Mouse (Mus musculus) lung, postnatal 36 days (tissue): ENCODE results near the gene Cds1.

Experiments
- DNase-seq: peaks from one replicate; pipeline ENCODE4 v3.0.0; 2022; ENCODE audit warnings: mixed read lengths

The Cds1 gene

DNA sequence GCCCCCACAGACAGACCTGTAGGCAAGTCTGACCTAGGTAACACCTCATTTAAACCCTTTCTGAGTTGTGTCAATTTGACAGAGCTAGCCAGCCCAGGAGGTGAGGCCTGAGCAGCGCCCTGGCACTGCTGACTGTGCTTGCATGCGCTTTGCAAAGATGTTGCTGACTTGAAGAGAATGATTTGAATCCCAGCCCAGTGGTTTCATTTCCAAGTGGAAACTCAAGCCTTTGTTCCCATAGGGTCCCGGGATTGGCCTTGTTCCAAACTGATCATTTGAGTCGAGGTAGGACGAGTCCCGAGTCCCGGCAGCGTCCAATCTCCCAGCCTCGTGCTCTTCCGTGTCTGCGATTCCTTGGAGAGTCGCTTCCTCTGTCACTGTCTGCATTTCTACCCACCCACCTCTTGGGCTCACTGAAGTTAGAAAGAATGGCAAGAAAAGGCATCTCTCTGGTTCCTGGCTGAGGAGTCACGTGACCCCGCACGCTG, 14.5 kb downstream of the Cds1 start:
- DNase-seq = no peak

DNA sequence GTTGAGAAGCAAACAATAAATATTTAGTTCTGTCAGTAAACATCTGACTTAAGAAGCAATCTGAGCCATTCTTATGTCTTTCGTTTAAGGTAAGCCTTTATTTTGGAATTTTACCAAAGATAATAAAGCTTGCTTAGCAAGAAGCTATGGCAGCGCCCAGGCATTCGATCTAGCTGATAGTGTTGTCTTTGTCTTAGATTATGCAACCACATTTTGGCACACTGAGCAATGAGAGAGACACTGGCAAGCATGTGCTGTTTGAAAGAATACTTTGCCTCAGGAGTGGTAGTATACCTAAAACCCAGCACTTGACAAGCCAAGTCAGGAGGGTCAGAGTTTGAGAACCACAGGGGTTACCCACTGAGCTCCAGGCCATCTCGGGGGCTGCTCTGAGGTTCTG, 16.0 kb downstream of the Cds1 start:
- DNase-seq = no peak

DNA sequence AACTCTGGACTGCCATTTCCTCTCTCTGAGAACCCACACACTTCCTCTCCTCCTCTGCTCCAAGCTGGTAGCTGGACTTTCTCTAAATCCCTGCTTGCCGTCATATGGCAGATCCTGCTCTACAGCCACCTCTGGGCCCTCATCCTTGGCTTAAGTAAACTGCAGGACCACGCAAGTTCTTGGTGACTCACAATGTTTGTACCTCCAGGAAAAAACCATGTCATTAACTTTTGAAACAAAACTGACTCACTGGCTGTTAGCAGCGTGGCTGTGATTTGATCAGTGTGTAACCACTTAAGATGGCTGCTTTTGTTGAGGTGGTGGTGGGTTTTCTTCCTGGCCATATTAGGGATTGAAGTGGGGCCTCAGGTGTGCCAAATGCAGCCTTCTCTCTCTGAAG, 19.4 kb downstream of the Cds1 start:
- DNase-seq = no peak

DNA sequence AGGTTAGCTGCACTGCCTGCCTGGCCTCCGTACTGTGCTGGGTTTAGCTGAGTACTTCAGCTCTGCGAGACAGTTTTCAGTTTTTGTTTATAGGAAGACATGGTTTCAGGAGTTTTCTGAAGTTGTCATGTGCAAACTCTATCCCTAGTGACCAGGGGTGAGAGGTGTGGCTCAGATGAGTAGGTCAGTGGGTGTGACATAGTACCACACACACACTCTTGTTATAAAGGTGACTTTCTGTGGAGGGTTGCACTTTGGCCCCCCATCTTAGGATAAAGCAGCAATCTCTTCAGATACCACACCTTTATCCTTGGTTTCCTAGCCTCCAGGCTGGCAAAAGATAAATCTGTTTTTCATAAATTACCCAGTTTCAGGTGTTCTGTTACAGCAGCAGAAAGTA, 19.9 kb downstream of the Cds1 start:
- no peak for DNase-seq

DNA sequence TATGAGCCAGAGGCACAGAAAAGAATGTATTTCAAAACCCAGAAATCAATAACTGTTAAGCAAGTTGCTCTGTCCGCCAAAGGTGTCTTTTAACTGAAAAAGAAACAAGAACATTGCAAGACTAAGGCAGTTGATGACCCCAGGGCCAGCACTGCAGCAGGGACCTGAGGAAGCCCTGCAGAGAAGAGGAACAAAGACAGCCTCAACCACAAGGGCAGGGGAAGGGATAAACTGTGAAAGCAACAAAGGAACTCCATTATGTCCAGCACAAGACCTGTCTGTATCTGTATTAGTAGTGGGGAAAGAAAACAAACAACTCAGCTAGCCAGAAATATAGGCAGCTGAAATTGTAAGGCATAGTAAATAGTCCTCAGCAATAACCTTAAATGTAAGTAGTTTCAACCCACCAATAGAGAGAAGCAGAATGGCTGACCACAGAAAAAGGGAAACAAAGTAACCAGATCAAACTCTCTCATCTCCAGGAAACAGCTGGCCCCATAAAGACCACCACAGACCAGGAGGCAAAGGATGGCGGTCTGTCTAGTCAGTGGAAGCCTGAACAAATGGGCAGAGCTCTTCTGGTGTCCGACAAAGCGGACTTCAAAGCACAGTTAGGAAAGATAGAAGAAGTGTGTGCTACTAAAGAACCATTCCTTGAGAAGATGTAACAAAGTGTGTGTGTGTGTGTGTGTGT, 21.1 kb downstream of the Cds1 start:
- DNase-seq = no peak

DNA sequence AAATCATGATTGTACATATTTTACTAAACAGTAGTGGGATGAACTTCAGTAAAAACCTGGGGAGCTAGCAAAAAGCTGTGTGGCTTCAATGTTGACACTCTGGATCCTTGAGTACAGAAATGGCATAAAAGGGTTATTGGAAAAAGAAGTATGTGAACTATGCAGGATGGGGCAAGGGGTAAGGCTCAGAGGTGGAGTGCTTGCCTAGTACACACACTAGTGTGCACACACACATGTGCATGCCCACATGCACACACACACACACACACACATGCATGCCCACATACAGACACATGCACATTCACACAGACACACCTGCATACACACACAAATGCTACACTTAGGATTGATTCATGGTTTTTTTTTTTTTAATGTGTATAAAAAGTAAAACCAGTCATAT, 24.8 kb downstream of the Cds1 start:
- no peak for DNase-seq

DNA sequence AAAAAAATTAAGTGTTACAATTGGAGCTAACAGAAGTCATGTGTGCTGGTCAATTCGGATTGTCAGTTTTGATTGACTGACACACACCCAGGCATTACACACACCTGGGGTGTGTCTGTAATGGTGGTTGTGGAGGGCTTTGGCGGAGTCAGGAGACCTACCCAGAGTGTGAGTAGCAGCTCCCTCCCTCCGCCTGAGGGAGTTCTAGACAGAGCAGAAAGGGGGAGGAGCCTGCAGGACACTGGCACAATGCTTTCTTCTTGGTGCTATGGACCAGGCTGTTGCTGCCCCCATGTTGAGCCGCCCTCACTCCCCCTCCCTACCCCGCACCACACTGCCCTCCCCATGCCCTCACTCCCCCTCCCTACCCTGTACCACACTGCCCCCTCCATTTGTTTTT, 25.6 kb downstream of the Cds1 start:
- no peak for DNase-seq

DNA sequence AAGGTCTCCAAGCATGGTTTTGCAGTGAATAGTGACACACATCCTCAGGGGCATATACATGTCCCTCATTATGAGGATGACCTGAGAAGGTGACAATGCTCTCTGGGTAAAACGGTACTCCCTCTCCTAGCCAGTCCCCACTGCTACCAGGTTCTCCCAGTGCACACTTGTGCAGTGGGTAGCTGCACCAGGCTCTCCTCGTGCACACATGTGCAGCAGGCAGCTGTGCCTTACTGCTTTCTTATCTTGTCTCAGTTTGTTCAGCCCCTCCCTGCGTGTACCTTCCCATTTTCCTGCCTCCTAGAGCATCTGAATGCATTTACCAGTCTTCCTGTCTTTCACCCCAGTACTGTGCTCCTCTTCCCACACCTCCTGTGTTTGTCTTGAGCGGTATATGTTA, 27.7 kb downstream of the Cds1 start:
- no peak for DNase-seq

DNA sequence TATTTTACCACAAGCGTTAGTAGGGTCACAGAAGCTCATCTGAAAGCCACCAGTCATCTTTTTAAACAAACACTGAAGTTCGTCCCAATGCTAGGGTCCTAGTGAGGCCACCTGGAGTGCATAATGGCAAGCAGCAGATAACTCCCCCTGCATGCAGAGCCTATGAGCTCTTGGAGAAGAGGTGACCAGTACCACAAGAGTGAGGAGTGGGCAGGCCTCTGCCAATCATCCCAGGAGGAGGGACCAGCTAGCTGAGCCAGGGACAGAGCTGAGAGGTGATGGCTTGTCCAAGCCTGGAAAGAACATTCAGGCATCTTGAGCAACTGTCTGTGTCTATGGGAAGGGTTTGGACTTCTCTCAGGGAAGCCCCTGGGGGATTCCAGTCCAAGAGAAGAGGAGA, 37.0 kb downstream of the Cds1 start:
- no peak for DNase-seq

DNA sequence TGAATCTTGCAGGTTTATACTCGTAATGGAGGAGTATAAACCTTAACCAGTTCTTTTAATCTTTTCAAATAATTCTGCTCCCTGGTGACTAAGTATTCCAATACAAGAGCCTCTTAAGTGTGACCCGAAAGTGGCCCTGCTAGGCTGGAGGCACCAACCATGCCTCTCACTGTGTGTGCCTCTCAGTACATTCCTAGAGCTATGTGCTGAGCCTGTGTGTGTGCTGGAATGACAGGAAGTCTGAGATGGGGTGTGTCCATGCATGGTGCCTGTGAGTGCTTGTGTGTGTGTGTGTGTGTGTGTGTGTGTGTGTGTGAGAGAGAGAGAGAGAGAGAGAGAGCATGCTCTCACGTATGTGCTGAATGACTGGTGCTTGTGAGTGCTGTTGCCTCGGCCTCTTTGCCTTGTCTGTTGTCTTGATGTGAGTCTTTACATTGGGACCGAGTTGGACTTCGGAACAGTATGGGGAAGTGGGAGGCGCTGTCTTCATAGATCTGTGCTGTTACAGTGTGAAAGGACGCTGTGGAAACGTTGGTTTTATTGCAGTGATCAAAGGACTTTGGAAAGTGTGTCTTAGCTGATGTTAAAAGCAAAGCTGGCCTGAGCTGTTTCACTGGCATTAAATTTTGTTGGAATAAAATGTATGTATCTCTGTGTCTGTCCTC, 37.6 kb downstream of the Cds1 start:
- DNase-seq = peak; percentile 53

DNA sequence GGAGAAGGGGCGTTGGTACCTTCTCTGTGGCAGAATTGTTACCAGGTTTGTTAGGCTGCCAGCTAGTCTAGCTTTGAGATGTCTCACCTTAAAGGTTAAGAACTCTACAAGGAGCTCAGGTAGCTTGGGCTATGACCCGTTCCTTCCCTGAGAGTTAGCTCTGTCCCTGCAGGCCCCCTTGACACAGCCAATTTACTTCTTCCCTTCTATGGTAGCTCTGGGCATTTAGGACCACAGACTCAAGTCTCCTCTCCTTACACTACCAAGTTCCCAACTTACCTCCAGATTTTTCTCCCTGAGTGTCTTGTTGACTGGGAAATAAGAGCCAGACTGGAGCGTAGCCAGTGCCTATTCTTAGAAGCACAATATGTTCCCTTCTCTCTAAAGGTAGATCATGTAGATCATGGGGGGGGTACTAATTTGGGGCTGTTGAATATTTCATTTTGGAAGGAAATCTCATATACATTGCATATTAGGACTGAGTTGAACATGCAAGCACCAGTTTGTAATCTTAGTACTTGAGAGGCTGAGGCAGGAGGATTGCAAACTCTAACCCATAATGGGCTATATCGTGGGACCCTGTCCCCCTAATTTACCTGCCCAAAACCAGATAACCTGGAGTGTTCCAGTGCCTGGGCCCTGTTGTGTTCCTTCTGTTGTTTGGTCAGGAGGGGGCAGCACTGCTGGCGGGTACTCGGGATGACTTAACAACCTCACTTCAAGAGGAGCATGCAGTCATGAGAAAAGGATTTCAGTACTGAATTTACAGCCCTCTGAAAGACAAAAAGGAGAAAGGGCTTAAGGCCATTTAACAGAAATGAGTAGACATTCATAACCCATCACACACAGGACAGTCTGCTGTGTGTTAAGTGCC, 46.6 kb downstream of the Cds1 start:
- peak; percentile 38 for DNase-seq

DNA sequence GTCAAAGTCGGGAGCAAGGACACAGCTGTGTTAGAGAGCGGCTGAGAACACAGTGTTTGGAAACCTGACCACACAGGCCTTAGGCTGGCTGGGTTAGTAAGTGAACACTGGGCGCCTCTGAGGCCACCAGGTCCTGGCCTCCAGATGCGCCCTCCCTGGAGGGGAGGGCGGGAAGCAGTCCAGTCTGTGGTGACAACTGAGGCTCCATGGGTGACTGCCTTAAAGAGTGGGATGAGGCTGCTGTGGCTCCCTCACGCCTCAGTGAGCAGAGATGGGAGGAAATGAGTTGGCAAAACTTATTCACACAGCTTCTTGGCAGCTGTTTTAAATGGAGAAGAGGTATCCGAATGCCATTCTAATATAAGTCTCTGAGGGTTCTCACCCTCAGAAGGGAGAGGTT, 51.9 kb downstream of the Cds1 start:
- DNase-seq = no peak

DNA sequence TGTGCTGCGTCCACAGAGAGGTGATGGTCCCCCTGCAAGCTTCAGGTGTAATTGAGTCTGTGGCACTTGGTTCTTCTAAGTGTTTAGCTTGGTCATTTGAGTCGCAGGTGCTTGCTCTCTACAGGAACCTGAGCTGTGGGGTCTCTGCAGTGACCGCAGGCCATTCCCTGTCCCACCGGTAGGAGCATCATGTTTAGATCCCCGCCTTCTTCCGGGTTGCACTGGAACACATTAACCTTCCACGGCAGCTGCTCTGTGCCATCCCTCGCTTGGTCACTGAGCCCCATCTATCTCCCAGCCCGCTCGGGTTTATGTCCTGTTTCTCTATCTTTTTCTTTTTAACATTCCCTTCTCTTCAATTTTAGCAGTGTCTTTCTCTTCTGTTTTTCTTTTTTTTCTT, 54.3 kb downstream of the Cds1 start:
- DNase-seq = no peak

DNA sequence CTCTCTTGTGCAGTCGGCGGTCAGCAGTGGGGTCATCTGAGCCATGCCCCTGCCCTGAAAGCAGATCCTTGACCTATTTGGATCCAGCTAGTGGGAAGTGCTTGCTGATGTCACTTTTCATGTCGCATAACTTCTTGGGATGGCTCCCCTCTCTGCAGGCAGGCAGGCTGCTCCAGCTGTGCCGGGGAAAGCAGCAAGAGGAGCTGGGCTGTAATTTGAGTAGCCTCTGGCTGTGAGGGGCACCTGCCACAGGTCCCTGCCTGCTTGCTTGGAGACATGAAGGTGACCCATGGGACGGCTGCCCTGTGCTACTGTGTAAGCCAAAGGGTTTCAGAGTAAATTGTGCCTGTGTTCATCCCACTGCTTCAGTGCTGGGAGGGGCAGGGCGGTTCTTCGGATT, 54.9 kb downstream of the Cds1 start:
- DNase-seq = no peak

DNA sequence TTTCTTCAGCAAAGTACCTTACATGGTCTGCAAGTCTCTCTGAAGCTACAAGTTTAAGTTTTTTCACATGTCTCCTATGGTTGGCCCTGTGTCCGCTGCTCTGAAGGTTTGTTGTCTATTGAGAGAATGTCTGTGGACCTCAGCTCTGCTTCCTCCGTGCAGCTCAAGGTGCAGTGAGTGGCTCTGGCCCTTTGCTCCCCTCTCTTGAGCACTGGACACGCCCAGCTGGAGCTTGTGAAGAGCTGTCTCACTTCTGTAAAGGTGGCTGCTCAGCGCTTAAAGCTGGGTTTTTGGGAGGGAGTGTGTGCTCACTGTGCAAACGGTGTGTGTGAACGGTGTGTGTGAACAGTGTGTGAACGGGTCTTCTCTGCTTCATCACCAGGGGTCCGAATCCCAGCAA, 56.1 kb downstream of the Cds1 start:
- DNase-seq = peak; percentile 18

DNA sequence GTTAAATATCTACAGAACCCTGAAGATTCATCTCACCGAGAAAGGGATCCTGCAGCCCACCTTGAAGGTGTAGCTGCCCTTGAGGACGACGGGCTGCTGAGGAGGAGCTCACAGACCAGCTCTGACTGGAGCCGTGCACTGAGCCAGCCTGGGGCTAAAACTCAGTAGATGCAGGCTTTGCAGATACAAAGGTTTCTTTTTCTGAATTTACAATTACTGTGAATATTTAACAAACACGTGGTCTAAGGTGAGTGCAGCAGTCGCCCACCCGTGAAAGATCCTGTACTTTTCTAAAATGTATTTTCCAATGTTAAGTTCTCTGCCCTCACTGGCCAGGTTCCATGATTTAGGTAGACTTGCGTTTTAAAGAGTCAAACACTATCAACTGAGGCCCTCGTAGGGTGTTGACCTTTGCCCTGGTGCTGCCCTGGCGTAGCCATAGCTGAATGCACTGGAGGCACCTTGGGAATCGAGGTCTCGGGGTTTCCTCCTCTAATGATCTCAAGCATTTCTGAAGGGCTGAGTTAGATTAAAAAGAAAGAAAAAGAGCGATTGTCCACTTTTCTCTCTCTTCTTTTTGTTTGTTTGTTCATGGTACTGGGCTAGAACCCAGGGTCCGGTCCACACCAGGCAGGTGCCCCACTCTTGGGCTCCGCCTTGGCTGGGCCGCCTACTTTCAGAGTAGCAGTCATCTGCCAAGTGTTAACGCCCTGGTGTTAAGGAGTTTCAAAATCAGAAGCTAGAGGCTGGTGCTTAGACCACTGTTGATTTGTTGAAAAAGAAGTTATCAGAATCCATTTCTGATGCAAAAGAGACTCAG, 56.8 kb downstream of the Cds1 start:
- peak; percentile 11 for DNase-seq

DNA sequence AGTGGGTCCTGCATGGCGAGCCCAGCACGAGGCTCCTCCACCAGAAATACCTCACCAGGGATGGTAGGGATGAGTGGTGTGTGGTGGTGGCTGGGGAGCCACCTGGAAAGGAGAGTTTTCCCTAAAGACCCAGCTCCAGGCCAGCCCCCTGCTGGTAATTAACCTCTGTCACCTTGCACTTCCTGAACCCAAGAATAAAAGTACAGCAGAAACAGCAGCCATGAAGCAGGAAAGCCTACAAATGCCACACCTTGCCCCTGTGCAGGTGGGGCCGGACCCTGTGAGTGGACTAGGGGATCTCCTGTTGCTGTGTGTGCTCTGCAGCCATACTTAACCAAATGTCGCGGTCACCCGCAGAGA, 57.4 kb downstream of the Cds1 start:
- no peak for DNase-seq

DNA sequence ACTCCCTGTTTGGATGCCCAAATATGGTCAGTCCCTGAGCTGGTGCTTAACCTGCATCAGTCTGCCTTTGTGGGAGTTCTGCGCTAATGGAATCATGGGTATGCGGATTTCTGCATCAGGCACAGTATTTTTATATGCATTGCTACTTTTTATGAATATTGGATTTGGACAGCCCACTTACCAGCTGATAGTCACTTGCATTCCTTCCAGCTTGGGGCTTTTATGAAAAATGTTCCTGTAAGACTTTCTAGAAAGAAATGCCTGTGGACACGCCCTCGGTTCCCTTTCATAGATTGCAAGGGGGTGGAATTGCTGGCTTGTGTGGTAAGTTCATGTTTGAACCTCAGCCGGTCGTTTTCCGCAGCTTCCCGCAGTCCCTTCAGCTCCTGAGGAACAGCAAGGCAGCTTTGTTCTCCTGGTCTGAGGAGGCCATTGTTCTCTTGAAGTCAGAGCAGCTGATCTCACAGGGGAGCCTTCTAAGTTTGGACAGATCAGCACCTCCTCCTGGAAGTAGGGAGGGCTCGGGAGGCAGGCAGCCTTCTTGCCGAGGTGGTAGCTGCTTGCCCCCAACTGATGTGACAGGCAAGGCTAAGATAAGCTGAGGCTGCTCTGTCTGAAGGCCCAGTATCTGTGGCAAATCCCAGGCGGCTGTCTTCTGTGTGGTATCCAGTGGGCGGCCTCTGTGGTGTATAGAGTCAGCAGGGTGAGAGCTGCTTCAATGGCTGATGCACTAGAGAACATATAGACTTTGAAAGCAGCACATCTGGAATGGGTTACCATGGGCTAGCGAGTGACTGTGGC, 60.4 kb downstream of the Cds1 start:
- DNase-seq = no peak

DNA sequence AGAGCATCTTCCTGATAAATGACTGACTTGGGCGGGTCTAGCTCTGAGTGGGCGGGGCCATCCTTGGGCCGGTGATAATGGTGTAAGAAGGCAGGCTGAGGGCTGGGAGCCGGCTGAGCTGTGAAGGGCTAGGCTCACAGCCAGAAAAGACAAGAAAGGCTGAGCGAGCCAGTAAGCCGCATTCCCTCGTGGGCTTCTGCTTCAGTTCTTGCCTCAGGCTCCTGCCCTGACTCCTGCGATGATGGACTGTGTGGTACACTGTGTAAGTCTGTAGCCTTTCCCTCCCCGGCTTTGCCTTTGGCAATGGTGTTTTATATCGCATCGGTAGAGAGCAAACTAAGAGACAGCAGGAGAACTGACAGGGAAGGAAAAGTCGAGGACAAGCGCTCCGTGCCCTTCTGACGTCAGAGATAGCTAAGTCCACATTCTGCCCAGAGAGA, 61.6 kb downstream of the Cds1 start:
- peak; percentile 58 for DNase-seq

DNA sequence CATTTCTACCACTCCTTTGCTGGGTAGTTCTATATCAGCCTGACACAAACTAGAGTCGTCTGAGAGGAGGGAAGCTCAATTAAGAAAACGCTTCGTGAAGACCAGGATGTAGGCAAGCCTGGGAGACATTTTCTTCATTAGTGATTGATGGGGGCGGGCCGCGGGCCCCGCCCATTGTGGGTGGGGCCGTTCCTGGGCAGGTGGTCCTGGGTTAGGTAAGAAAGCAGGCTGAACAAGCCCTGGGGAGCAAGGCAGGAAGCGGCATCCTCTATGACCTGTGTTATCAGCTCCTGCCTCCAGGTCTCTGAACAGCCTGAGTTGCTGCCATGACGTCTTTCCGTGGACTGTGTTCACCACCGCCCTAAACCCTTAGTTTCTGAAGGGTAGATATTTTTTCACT, 62.5 kb downstream of the Cds1 start:
- DNase-seq = peak; percentile 20

DNA sequence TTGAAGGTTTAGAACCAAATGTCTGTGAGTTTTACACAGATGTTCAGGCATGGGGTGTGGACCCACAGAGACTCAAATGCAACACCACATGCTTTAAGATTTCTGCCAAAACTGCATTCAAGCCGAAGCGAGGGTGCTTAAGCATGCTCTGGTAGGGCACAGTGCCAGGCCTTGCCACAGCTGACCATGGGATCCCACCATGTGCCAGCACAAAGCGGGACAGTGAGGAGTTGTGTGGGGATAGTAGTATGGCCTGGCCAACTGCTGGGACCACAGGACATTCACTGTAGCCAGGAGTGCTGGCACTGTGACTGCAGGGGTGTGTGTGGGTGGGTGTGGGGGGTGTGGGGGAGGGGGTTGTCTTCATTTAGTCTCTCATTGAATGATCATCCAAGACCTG, 64.0 kb downstream of the Cds1 start:
- no peak for DNase-seq

DNA sequence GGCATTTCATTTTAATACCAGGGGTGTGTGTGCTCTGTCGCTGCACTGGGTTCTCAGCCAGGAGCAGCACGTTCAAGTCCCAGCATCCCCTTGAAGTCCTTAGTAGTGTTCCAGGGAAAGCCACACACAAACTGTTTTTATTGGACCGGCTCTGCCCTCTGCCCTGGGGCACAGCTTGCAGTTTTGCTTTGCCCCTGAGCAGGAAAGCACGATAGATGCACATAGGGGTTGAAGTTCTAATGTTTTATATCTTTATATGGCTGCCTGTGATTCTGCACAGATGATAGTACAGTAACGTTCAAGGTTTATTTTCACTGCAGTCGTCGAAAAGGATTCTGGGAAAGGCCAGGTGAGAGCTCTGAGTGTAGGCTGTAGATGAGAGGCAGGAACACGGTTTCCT, 65.2 kb downstream of the Cds1 start:
- DNase-seq = no peak
